Mouse (Mus musculus): ENCODE measurements around the gene Gm42791. TPM values are rescaled to one million over a fixed set of nuclear protein-coding genes. Genes with fewer than 3 reads are reported as not detected.

Gm42791 gene
- polyA plus RNA-seq, 1 experiment from 2014 or later = 1.9 TPM

Other genes with a start within 250 kb of the Gm42791 start
- gene Katnal1, start 65.8 kb downstream of the Gm42791 start, polyA plus RNA-seq (2014; fragmentation: Nextera tagmentation; extraction: Ambion mirVana) = 23.1 and 24.2 TPM in 2 replicates
- 81.7 and 81.8 TPM in 2 replicates for gene Uspl1, start 189.2 kb upstream of the Gm42791 start, polyA plus RNA-seq (2014; fragmentation: Nextera tagmentation; extraction: Ambion mirVana)
- 2,416 and 2,529 TPM in 2 replicates for gene Hmgb1, start 189.3 kb upstream of the Gm42791 start, polyA plus RNA-seq (2014; fragmentation: Nextera tagmentation; extraction: Ambion mirVana)